Mouse (Mus musculus): ENCODE results near the gene Zfand2b. TPM values are rescaled to one million over a fixed set of nuclear protein-coding genes. Genes with fewer than 3 reads are reported as not detected.

The Zfand2b gene
- polyA plus RNA-seq, 1 experiment from 2014 or later, result 26.7 TPM

DNA sequence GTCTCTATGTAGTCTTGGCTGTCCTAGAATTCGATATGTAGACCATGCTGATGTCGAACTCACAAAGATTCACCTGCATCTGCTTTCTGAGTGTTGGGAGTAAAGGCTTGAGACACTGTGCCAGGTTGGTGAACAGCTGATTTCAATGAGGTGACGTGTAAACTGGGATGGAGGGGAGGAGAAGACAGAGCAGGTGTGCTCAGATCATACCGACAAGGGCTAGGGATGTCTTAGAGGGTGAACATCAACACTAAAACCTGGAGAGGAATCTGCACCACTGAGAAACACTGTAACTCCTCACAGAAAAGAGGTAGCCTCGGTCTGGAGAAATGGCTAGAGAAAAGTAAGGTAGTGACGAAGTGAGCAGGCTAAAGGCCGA, 364 bp upstream of the Zfand2b start:
- Histone ChIP-seq H3K4me3 (peak overlapping the region; percentile 66), H3K4me2 (peak overlapping the region; percentile 72), H3K27ac (ENCODE audit: poor library complexity, severe bottlenecking) (peak overlapping the region; percentile 15; the same call in 1 of the 2 replicates), H3K4me1 (replicated peaks) (peaks cover 9% of the 10 kb centered on the region; the same call in 1 of the 2 replicates), H3K9me3 (replicated peaks) (no peaks in the 10 kb centered on the region), H3K9ac (peak overlapping the region; percentile 72; the same call in 1 of the 2 replicates), H3K27me3 (replicated peaks) (no peaks in the 10 kb centered on the region), H3K36me3 (peaks cover 34% of the 10 kb centered on the region)
- 9% methylated on average over 7 of the region's 7 CpGs for WGBS
- peak; percentile 18 for ATAC-seq (ENCODE audit: insufficient number of reproducible peaks, low FRiP score)

DNA sequence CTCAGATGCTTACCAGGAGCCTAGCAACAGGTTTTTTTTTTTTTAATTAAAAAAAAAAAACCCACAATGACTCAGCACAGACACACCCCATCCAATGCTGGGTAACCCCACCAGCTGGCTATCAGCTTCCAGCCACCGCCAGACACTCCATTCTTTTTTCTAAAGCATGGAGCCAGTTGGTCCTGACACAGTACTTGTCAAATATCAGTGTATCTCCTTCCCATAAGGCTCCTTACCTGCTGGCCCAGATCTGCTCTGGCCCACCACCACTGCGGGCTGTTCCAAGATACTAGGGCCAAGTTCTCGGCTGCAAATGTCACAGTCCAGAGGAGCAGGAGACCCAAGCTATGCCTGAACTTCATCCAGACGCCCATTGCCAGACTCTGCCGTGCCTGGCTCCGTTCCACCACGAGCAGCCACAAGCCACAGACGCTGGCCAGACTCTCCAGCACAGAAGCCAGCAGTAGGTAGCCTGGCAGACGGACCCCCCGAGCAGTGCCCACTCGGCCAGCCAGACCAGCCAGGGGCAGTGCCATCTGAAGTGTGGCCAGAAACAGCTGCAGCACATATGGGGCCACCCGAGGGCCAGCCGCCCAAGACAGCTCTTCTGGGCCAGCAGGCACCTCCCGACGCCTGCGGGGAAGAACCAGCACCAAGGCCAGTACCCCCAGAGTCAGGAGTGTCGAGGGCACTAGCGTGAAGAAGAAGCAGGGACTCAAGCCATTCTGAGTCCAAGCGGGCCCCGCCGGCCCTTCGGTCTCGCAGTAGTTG, 11.1 kb downstream of the Zfand2b start:
- 9% methylated on average over 23 of the region's 23 CpGs for WGBS
- Histone ChIP-seq H3K36me3 (peaks cover 63% of the 10 kb centered on the region), H3K4me1 (replicated peaks) (peaks cover 13% of the 10 kb centered on the region), H3K27ac (ENCODE audit: poor library complexity, severe bottlenecking) (peak overlapping the region; percentile 64), H3K9ac (peak overlapping the region; percentile 83), H3K4me2 (peak overlapping the region; percentile 99), H3K9me3 (replicated peaks) (no peaks in the 10 kb centered on the region), H3K4me3 (peak overlapping the region; percentile 71), H3K27me3 (replicated peaks) (no peaks in the 10 kb centered on the region)
- peak; percentile 65 for ATAC-seq (ENCODE audit: insufficient number of reproducible peaks, low FRiP score)

GRCm38 (mm10) chr1:75180105-75180590, 11.7 kb downstream of the Zfand2b start, which contains the start of gene Abcb6:
Gene Abcb6, minus strand, starts transcription at chr1:75180392.
- no peaks in the 10 kb centered on the region for H3K27me3 ChIP-seq (replicated peaks)
- peak within 1 kb of the TSS; percentile 64 for H3K27ac ChIP-seq (ENCODE audit: poor library complexity, severe bottlenecking)
- 0% methylated on average over 31 of the region's 31 CpGs for WGBS
- no peaks in the 10 kb centered on the region for H3K9me3 ChIP-seq (replicated peaks)
- H3K36me3 ChIP-seq, result peaks cover 65% of the 10 kb centered on the region
- peaks cover 13% of the 10 kb centered on the region for H3K4me1 ChIP-seq (replicated peaks)
- H3K9ac ChIP-seq, result peak within 1 kb of the TSS; percentile 83
- peak within 1 kb of the TSS; percentile 99 for H3K4me2 ChIP-seq
- H3K4me3 ChIP-seq, result peak within 1 kb of the TSS; percentile 71
- peak; percentile 90 for ATAC-seq (ENCODE audit: insufficient number of reproducible peaks, low FRiP score)

DNA sequence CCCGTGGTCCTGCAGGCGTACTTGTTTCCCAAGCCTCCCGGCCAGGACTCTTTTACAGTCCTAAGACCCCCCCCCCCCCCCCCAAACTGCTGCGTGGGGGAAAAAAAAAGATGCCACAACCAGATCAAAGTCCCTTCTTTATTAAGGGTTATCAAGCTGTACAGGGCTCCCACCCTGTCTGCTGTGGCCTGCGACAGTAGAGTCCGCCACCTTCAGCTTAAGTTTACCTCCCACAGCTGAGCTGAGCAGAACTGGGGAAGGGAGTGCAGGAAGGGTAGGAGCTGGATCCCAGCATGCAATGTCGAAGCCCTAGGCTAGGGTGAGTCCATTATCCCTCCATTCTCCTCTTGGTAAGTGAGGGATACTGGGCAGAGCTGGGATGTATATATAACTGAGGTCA, 12.3 kb downstream of the Zfand2b start:
- H3K27ac ChIP-seq (ENCODE audit: poor library complexity, severe bottlenecking), result no peak overlapping the region
- no peaks in the 10 kb centered on the region for H3K27me3 ChIP-seq (replicated peaks)
- H3K4me3 ChIP-seq, result peak overlapping the region; percentile 71
- peaks cover 13% of the 10 kb centered on the region for H3K4me1 ChIP-seq (replicated peaks)
- WGBS, result 36% methylated on average over 7 of the region's 7 CpGs
- peak overlapping the region; percentile 99 for H3K4me2 ChIP-seq
- peaks cover 65% of the 10 kb centered on the region for H3K36me3 ChIP-seq
- H3K9me3 ChIP-seq (replicated peaks), result no peaks in the 10 kb centered on the region
- no peak overlapping the region for H3K9ac ChIP-seq
- ATAC-seq (ENCODE audit: insufficient number of reproducible peaks, low FRiP score), result no peak

DNA sequence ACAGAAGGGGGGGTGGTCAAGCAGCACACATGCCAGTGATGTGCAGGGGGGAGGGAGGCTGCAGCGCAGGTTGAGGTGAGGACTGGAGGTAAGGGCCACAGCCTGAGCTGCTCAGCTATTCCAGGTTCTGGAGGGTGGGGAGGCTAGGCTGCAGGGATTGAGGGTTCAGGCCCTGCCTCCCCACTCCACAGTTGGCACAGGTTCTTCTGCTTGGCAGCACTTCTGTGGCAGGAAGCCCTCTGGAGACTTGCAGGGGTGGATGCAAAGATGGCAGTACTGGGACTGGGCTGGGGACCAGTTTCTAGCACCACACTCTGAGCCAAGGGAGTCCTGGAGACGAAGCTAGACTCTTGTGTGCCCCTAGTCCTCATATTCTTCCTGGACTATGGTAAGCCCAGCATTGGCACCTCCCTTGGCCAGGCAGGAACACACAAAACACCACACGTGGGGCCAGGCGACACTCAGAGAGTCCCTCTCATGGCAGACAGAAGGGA, 13.0 kb downstream of the Zfand2b start:
- H3K4me3 ChIP-seq, result no peak overlapping the region
- no peak overlapping the region for H3K9ac ChIP-seq
- H3K9me3 ChIP-seq (replicated peaks), result no peaks in the 10 kb centered on the region

GRCm38 (mm10) chr1:75182160-75182559, 13.7 kb downstream of the Zfand2b start:
- no peaks in the 10 kb centered on the region for H3K27me3 ChIP-seq (replicated peaks)
- no peak for ATAC-seq (ENCODE audit: insufficient number of reproducible peaks, low FRiP score)
- H3K9me3 ChIP-seq (replicated peaks), result no peaks in the 10 kb centered on the region
- H3K36me3 ChIP-seq, result peaks cover 67% of the 10 kb centered on the region
- no peak overlapping the region for H3K4me2 ChIP-seq
- no peak overlapping the region for H3K4me3 ChIP-seq
- H3K9ac ChIP-seq, result no peak overlapping the region
- 73% methylated on average over 4 of the region's 4 CpGs for WGBS
- H3K4me1 ChIP-seq (replicated peaks), result peaks cover 13% of the 10 kb centered on the region
- no peak overlapping the region for H3K27ac ChIP-seq (ENCODE audit: poor library complexity, severe bottlenecking)

More for the DNA sequence above, 13.0 kb downstream of the Zfand2b start:
- Histone ChIP-seq H3K27me3 (replicated peaks) (no peaks in the 10 kb centered on the region), H3K27ac (ENCODE audit: poor library complexity, severe bottlenecking) (no peak overlapping the region), H3K4me1 (replicated peaks) (peaks cover 13% of the 10 kb centered on the region), H3K36me3 (peaks cover 65% of the 10 kb centered on the region), H3K4me2 (no peak overlapping the region)
- no peak for ATAC-seq (ENCODE audit: insufficient number of reproducible peaks, low FRiP score)
- 88% methylated on average over 4 of the region's 4 CpGs for WGBS

- Histone ChIP-seq H3K9ac (no peak overlapping the region), H3K36me3 (peaks cover 74% of the 10 kb centered on the region), H3K27me3 (replicated peaks) (no peaks in the 10 kb centered on the region), H3K4me3 (no peak overlapping the region), H3K4me2 (no peak overlapping the region), H3K9me3 (replicated peaks) (no peaks in the 10 kb centered on the region), H3K27ac (ENCODE audit: poor library complexity, severe bottlenecking) (no peak overlapping the region), H3K4me1 (replicated peaks) (peaks cover 8% of the 10 kb centered on the region)
- WGBS, result 88% methylated on average over 11 of the region's 11 CpGs
- no peak for ATAC-seq (ENCODE audit: insufficient number of reproducible peaks, low FRiP score)
These were observed 17.0 kb downstream of the Zfand2b start for GRCm38 (mm10) chr1:75185495-75185894.

DNA sequence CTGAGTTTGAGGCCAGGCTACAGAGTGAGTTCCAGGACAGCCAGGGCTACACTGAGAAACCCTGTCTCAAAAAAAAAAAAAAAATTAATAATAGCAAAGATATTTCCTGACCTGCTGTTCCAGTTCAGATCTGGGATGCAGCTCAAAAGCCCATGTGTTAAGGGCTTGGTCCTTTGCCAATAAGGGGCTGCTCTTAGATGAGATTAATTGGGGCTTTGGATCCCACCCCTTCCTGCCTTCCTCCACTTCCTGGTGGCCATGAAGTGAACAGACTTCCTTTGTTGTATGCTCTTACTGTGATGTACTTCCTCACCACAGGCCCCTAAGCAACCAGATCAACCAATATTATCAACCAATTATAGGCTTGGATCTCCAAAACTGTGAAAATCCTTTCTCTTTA, 18.7 kb downstream of the Zfand2b start:
- Histone ChIP-seq H3K4me3 (no peak overlapping the region), H3K4me1 (replicated peaks) (peaks cover 13% of the 10 kb centered on the region), H3K4me2 (no peak overlapping the region), H3K9me3 (replicated peaks) (no peaks in the 10 kb centered on the region), H3K36me3 (peaks cover 62% of the 10 kb centered on the region), H3K27me3 (replicated peaks) (no peaks in the 10 kb centered on the region), H3K27ac (ENCODE audit: poor library complexity, severe bottlenecking) (no peak overlapping the region), H3K9ac (no peak overlapping the region)
- ATAC-seq (ENCODE audit: insufficient number of reproducible peaks, low FRiP score), result no peak

- Histone ChIP-seq H3K4me3 (no peak overlapping the region), H3K9ac (no peak overlapping the region), H3K4me1 (replicated peaks) (peaks cover 14% of the 10 kb centered on the region), H3K27me3 (replicated peaks) (no peaks in the 10 kb centered on the region), H3K36me3 (peaks cover 53% of the 10 kb centered on the region), H3K4me2 (no peak overlapping the region), H3K9me3 (replicated peaks) (no peaks in the 10 kb centered on the region), H3K27ac (ENCODE audit: poor library complexity, severe bottlenecking) (no peak overlapping the region)
- no peak for ATAC-seq (ENCODE audit: insufficient number of reproducible peaks, low FRiP score)
- WGBS, result 74% methylated on average over 2 of the region's 2 CpGs
These were observed 19.6 kb downstream of the Zfand2b start for GRCm38 (mm10) chr1:75187914-75188483.

GRCm38 (mm10) chr1:75190577-75190976, 22.1 kb downstream of the Zfand2b start:
- H3K4me1 ChIP-seq (replicated peaks), result peaks cover 22% of the 10 kb centered on the region
- peak overlapping the region; percentile 28 for H3K27ac ChIP-seq (ENCODE audit: poor library complexity, severe bottlenecking)
- 24% methylated on average over 2 of the region's 2 CpGs for WGBS
- H3K4me2 ChIP-seq, result peak overlapping the region; percentile 81
- no peaks in the 10 kb centered on the region for H3K27me3 ChIP-seq (replicated peaks)
- peaks cover 37% of the 10 kb centered on the region for H3K36me3 ChIP-seq
- H3K9me3 ChIP-seq (replicated peaks), result no peaks in the 10 kb centered on the region
- peak overlapping the region; percentile 87 for H3K9ac ChIP-seq
- H3K4me3 ChIP-seq, result peak overlapping the region; percentile 85
- peak; percentile 59 for ATAC-seq (ENCODE audit: insufficient number of reproducible peaks, low FRiP score)

GRCm38 (mm10) chr1:75191258-75191621, 22.8 kb downstream of the Zfand2b start:
- WGBS, result 40% methylated on average over 5 of the region's 5 CpGs
- H3K4me2 ChIP-seq, result peak overlapping the region; percentile 81
- no peak for ATAC-seq (ENCODE audit: insufficient number of reproducible peaks, low FRiP score)

More at GRCm38 (mm10) chr1:75191258-75191621, 22.8 kb downstream of the Zfand2b start:
- Histone ChIP-seq H3K4me1 (replicated peaks) (peaks cover 22% of the 10 kb centered on the region), H3K27ac (ENCODE audit: poor library complexity, severe bottlenecking) (peak overlapping the region; percentile 61), H3K9ac (peak overlapping the region; percentile 87), H3K27me3 (replicated peaks) (no peaks in the 10 kb centered on the region), H3K36me3 (peaks cover 37% of the 10 kb centered on the region), H3K9me3 (replicated peaks) (no peaks in the 10 kb centered on the region), H3K4me3 (peak overlapping the region; percentile 85)

All from heart, embryonic 12.5 days (tissue).